Mouse (Mus musculus): ENCODE results near the gene Mks1.

Gene Mks1

DNA sequence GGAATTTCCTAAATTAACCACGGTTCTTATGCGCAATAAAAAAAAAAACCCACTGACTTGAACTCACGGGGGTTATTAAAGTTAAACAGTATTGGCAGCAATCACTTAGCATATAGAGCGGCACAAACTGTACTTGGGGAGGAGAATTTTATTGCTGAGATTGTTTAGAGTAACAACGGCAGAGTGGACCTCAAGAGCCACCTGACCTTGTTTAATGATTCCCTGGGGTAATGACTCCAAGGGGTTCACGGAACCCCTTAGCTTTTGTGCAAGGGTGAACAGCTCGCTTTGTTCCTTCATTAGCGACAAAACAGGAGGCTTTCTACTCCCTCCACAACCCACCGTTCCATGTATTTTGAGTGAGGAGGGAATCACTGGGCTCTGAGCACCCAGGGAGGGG, 26.8 kb downstream of the Mks1 start:
- no peak for DNase-seq

DNA sequence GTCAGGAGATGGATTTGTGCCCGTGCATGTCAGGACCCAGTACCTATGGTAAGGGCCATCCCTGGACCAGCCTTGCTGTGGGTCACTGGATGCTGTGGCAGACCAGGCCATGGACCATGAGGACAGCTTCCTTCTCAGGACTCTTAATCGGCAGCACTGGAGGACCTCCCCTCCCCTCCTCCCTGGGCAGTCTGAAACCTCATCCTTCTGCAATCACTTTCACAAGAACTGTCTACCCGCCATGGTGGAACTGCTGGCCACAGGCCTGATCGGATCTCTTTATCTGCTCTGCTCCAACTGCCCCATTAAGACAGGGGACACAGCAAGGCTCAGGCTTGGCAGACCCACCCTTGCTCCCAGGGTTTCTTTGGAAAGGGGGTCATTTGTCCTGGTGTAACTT, 28.7 kb downstream of the Mks1 start:
- DNase-seq = no peak

DNA sequence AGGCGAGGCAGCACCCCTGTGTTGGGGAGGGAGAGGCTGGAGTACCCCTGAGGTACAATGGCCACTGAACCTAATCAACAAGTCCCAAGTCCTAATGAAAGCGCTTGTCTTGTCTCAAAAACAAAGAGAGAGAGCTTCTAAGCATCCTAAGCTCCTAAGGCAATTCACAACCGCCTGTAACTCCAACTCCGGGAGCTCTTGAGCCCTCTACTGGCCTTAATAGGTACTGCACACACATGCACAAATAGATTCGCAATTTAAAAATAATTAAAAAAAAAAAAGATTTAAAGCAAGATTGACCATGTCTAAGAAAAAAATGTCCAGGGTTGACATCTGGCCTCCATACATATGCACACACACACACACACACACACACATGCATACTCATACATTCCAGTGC, 30.5 kb downstream of the Mks1 start:
- peak; percentile 7 to 21 for DNase-seq

DNA sequence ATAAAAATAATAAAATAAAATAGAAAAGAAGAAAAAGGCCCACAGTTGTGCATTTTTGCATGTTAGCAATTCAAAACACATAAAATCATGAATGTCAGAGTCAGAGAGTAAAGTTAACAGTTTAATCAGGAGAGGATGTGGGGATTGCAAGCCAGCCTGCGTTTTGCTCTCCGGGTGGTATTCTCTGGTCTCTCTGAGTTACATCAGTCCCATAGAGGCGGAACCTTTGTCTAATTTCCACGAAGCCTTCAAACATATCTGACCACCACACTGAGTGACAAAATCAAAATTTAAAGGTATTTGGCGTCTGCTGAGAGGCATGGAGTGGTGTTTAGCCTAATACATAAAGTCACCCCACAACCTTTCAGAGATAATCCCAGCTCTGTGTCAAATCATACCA, 31.8 kb downstream of the Mks1 start:
- no peak for DNase-seq

DNA sequence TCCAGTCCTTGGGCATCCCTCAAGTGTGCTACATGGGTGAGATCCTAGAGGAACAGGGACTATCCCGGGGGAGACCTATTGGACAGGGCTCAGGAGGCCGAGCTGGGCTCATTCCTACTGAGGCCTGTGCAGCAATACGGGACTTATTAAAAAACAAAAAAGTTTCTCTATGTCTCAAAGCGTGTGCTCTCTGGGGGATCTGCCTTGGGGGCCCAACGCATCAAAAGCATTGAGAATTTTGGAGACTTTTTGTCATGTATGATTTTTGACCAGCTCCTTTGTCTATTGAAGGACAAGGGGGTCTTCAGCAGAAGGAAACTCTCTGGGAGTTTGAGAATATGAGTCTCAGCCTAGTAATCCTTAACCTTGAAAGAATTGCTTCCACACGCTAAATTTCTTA, 39.2 kb downstream of the Mks1 start, which contains the start of gene Olfr462:
Gene Olfr462 (minus strand): TSS at position 101 of the 400 bp plus-strand sequence.
- DNase-seq = no peak

DNA sequence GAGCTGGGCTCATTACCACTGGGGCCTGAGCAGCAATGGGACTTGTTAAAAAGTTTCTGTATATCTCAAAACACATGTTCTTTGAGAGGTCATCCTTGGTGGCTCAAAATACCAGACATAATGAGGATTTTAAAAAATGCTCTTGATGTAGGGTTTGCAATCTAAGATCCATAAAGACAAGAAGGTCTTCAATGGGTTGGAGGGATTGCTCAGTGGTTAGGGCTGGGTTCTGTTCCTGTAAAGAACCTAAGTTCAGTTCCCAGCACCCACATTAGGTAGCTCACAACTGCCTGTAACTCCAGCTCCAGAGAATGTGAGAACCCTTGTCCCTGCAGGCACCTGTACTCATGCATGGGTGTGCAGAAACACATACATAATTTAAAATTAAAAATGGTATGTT, 44.3 kb downstream of the Mks1 start, which contains the start of gene Olfr463:
Gene Olfr463 (minus strand): TSS at position 101 of the 400 bp plus-strand sequence.
- no peak for DNase-seq

DNA sequence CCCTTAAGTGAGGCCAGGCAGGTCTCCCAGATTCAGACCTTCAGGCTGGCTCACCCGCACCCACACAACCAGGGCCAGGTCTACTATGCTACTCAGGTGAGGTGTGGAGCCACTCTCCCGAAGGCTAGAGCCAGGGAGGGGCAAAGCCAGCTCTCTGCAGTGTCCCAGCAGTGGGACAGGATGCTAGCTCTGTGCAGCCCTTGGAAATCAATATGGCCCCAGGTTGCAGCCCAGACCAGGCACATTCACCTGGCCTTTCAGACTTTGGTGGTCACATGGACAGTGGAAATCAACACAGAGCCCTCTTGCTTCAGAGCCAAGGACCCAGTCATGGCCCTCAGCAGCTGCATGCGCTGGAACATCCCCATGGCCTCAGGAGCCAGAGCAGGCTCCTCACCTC, 51.3 kb downstream of the Mks1 start:
- no peak for DNase-seq
